Mouse (Mus musculus) gastrocnemius, adult 18-20 months (tissue): Measurements from ENCODE around the gene Gpc6. TPM values are rescaled to one million over a fixed set of nuclear protein-coding genes. Genes with fewer than 3 reads are reported as not detected.

Experiments used
- DNase-seq: peaks from one replicate; pipeline ENCODE4 v3.0.0; 2021; ENCODE audit warnings: low spot score
- microRNA-seq: library from miRNA; unstranded; fragments of <30 nt; microRNA quantifications from one replicate; pipeline ENCODE4 v1.2.0, GENCODE M21; 2021
- total RNA-seq, 2 experiments: library from RNA; stranded (reverse); gene quantifications; 2 replicates each; pipeline ENCODE4 v1.2.3; 2021

Gene Gpc6
- total RNA-seq, 2 experiments from 2014 or later = 1.5 to 2.6 TPM

DNA sequence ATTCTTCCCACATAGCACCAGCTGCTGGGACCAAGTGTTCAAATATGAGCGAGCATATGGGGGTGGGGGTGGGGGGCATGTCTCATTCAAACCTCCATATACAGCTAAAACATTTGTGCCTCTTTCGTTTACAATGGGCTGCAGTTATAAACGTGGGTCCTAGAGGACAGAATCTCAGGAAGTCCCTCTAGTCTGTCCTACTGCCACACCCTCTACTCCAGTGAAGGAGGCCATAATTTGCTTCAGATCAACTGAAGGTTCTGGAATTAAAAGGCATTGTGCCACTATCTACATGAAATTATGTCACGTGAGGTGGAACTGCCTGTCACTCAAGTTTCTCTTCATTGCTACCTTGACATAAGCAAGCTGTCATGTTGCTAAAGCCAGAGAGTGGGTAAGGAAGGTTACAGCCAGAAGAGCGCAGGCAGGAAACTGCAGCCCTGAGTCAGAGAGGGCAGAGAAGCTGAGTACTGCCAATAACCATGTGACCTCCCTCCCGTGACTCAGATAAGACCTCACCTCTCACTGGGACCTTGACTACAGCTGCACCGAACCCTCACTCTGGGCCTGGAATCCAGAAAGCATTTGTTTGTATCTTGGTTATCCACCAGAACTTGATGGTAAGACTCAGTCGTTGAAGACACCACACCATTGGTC lies 1067.6 kb downstream of the Gpc6 start:
- DNase-seq = no peak

DNA sequence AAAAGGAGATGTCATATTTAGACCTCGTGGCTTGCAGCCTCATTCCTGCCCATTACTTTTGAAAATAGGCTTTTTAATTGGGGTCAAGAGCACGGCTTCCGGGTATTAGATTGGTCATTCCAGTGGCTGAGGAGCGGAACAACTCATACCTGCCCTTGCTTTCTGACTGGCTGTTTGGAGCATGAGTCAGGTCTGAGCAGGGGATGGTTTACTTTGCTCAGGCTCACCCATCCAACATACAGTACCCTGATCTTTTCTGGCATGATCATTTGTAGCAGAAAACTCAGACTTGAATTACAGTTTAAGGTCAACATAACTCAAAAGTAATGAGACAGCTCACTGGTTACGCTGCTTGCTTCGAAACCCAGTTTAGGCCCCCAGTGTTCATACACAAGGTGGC lies 1068.7 kb downstream of the Gpc6 start:
- DNase-seq = no peak

GRCm38 (mm10) chr14:118004434-118004833 lies 1079.3 kb downstream of the Gpc6 start:
- DNase-seq = no peak

DNA sequence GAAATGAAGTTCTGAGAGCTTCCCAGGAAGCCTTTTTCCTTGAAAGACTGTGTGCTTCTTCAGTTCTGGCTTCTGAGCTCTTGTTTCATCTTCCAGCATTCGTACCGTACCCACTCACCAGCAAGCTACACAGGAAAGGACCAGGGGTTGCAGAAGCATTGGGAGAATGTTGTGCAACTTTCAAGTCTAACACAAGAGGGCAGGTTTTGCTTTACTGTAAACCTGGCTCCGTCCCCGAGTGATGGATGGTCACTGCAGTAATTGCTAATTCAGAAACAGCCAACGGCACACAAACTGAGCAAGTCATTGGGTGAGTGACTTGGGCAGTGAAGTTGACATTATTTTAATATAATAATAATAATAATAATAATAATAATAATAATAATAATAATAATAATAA lies 1080.6 kb downstream of the Gpc6 start:
- DNase-seq = peak; percentile 25

GRCm38 (mm10) chr14:118009541-118009940 lies 1084.4 kb downstream of the Gpc6 start:
- no peak for DNase-seq

DNA sequence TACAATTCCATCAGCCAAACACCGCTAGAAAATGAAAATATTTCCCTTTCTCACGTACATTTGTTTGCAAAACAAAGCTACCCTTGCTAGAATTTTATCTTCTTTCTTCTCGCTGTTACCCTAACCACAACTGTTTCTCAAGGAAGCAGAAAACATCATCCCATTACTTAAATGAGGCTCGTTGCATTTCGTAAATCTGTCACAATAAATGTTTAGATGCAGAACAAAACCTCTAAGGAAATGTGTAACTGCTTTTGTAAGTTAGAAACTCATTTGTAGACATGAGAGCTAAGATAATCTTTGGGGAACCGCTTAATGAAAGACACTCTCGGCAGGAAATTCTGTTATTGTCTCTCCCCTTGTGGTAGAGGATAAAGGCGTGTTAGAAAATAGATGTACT lies 1088.1 kb downstream of the Gpc6 start:
- DNase-seq = no peak

DNA sequence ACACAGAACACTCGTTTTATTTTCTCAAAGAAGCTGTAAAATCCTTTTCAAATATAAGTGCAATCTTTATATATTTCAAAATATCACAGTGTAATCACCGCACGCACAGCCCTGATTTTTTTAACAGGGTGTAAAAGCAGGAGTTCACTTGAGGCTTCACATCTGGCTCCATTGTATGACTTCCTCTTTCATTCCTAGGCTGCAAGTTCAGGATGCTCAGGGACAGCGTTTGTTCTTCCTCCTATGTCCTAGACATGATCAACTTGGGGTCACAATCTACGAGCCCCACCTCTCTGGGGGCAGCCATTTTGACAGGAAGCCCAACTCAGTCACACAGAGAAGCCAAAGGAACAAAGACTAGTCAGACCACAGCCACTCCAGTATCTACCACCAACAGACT lies 1094.2 kb downstream of the Gpc6 start:
- DNase-seq = no peak

- DNase-seq = no peak
Measured at GRCm38 (mm10) chr14:118021867-118022543, 1096.9 kb downstream of the Gpc6 start.

Small RNA genes within 50 kb of the gene (microRNA-seq; reads per million reads assigned to microRNA genes)
- gene Mir6239 = not detected
